Mouse (Mus musculus) MEL-GATA-1-ER (cell line): Measurements from ENCODE around the gene Fbn1.

Experiments used
- DNase-seq: peaks from one replicate; pipeline ENCODE4 v3.0.0-alpha.2; 2012; ENCODE audit warnings: low read depth; ENCODE audit errors: extremely low read depth

Fbn1 gene

GRCm38 (mm10) chr2:125507893-125508292 is at the start of gene Fbn1:
Gene Fbn1 (minus strand): TSS chr2:125507993.
- DNase-seq: no peak

GRCm38 (mm10) chr2:125555830-125556229 is 48.0 kb upstream of the Fbn1 start:
- DNase-seq: no peak

DNA sequence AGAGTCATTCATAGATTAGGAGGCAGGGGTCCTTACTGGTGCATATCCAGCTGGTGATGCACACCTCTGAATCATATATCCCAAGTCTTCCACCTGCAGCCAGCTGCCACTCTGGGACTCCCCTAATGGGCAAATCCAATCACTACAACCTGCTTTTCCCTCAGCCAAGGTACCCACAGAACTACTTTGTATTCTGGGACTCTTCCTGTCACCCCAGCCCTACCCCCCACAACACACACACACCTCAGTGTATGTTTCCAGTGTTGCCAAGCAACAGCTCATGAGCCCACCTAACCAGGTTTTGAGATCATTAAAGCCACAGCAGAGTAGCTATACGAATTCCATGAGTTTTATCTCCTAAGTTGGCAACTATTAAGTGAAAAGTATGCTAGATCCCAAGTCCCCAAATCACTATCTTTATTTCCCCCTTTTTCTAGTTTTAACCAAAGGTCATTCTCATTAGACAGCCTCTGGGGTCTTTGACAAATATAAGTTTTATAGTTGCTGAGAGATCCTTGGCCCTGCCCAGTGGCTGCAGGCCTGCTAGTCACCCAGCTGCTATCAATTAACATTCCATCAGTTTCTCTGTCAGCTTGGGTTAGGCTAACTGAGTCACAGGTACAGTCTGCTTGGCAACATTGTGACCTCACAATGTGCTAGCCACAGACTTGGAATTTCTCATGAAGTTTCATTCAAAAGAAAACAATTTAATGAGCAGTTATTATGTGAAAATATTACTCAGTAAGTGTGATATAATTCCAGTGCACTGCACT is 41.2 kb upstream of the Fbn1 start:
- no peak for DNase-seq

- no peak for DNase-seq
These were observed 37.2 kb upstream of the Fbn1 start for GRCm38 (mm10) chr2:125544986-125545385.

- no peak for DNase-seq
These were observed 35.9 kb upstream of the Fbn1 start for GRCm38 (mm10) chr2:125543646-125544045.

DNA sequence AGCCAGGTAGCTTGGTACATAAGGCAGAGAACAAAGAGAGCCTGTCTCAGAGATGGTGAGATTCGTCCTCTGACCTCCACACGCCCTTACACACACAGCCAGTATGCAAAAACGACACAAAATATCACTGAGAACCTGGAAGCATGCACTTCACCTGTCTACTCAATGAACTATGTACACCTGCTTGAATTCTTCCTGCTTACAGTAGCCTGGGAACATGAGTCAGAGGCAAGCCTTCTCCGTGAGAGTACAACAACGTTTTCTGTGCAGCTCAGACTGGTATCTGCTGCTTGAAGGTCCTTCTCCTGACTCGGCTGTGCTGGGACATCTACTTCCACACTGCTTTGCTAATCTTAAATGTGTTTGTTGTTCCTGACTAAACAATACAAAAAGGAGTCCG is 33.7 kb upstream of the Fbn1 start:
- no peak for DNase-seq

GRCm38 (mm10) chr2:125540579-125540978 is 32.8 kb upstream of the Fbn1 start:
- no peak for DNase-seq

DNA sequence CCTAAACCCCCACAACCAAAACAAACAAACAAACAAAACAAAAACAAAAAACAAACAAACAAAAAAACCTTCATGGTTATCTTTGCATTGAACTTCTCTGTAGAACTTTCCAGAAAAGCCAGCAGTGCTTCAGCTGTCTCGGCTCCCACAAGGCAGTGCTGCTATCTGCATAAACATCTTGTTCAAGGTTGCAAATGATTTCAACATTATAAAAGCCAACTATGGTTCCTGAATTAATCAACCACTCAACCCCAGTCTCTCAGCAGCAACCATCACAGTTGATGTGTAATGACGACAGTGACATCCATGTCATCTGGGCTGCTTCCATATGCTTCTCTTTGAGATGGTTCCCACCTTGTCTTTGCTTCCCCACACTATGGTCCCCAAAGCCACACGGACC is 31.8 kb upstream of the Fbn1 start:
- no peak for DNase-seq

DNA sequence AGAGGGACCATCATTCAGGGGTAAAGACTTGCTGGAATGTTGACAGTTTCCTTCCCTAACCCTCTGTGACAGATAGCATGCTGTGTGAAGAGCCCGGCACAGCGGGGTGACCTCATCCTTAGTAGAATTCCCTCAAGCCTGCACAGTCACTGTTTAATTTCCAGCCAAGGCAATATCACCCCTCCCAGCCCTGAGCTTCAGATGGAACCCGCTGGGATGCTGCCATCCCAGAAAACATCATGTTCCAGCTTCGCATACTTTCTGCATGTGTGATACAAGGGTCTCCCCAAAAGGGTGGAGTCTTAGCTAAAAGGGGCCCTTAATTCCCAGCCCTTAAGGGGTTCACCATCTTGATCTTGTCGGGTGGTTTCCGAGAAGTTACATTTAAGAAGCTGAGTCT is 22.9 kb upstream of the Fbn1 start:
- no peak for DNase-seq

DNA sequence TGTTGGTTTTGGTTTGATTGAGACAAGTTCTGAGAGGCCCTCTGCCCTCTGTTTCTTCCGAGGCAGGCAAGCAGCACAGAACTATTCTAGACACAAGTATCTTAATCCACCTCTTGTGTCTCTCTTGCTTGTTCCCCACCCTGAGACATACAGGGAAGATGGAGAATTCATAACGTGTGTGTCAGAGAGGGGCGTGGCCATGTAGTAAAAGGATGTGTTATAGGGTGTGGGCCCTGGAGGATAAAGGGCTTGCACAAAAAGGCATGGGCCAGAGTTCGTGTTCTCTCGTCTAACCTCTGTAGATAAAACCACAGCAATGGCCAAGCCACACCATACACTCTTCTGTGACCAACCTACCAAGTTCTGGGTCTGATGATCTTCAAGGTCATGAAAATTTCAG is 18.8 kb upstream of the Fbn1 start:
- no peak for DNase-seq

GRCm38 (mm10) chr2:125525484-125525883 is 17.7 kb upstream of the Fbn1 start:
- no peak for DNase-seq

DNA sequence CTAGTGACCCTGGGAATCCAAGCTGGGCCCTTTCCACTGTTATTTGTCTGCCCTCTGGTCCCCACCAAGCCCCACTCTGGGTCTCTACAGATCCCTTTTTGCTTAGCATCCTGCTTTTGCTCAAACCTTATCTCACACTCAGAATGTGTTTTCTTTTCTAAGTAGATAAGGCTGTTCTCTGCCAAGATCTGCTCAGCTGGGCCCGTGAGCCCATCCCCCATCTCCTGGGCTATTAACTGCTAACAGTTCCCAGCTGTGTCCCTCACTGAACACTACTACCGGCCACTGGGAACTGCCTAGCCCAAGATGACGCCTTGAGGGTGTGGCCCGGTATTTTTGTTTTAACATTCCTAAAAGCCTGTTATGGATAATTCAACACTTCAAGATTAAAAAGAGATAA is 8.8 kb upstream of the Fbn1 start:
- DNase-seq: no peak

DNA sequence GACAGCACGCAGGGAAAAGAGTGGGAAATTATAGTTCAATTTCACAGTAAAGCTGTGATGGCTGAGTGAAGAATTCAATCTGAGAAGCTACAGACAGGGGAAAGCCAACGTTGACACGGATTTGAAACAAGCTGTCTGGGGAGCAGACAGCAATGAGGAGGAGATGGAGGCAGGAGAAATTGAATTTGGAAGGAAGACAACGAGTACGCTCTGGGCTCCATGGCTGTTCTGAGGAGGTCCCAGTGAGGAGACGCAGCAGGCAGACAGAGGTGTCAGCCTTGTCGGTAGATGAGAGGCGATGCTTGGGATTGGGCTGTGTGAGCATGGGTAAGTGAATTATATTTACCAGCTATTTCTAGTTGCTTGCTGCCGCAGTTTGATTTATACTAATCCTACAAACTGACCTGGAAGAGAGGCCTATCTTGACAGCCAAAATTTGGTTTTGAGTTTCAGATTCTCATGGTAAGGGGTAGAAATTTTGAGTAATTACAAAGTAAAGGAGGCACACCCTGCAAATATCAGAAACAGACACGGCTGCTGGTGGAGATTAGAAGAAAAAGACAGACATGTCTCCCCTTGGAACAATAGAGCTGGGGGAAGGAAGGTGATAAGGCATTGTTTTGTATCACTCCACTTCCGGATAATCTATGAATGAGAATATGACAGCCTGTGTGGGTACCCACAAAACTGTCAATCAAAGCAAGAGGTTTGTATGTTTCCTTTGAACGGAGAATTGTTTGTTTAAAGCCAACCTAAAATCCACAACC is 7.7 kb upstream of the Fbn1 start:
- no peak for DNase-seq

- no peak for DNase-seq
These were observed 6.6 kb upstream of the Fbn1 start for GRCm38 (mm10) chr2:125514391-125514790.

GRCm38 (mm10) chr2:125512544-125512943 is 4.8 kb upstream of the Fbn1 start:
- no peak for DNase-seq

- no peak for DNase-seq
These were observed 4.1 kb upstream of the Fbn1 start for GRCm38 (mm10) chr2:125511898-125512297.

- no peak for DNase-seq
These were observed 3.0 kb upstream of the Fbn1 start for GRCm38 (mm10) chr2:125510752-125511151.

DNA sequence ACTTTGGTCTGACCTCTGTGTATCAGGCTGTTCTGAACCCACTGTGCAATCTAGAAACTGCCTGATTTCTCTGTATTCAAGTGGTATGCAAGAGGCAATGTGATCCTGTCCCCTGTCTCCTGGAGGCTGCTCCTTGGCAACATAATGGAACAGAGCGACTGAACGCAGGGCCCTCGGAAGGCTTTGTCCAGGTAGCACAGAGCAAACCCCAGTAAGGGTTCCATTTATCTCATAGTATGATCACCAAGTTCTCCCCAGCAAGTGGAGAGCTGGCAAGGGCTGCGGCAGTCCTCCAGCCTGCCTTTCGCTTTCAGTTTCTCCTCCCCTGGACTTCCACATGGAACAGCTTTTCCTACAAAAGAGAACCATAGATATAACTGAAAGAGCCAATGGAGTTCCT is 588 bp upstream of the Fbn1 start:
- no peak for DNase-seq

DNA sequence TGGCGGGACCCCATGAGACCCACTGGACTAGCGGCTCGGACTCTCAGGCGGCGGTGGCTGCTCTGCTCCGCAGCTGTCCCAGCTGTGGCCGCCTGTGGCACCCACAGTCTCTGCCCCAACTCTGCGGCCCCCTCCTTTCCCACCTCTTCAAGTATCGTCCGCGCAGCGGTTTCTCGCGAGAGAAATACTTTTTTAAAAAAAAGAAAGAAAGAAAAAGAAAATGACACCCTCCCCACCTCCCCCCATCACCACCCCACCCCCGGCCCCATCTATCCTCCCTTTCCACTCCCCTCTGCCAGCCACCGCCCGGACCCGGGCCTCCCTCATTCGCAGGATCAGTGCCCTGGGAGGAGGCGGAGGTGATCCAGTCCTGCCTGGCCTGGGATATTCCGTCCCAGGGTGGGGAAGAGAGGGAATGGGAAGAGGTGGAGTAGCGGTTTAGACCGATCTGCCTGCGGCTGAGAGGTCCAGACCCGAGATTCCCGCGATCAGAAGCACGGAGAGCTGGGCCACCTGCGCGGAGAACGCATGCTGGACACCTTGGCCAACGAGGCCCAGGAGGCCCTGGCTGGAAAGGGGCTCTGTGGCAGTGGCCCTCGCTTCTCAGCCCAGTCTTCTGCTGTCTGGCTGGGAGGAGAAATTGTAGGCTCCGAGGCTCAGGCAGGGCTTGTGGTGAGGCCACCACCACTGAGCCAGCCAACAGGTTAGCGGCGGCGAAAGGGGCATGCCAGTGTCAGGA is 1.3 kb downstream of the Fbn1 start:
- DNase-seq: no peak

DNA sequence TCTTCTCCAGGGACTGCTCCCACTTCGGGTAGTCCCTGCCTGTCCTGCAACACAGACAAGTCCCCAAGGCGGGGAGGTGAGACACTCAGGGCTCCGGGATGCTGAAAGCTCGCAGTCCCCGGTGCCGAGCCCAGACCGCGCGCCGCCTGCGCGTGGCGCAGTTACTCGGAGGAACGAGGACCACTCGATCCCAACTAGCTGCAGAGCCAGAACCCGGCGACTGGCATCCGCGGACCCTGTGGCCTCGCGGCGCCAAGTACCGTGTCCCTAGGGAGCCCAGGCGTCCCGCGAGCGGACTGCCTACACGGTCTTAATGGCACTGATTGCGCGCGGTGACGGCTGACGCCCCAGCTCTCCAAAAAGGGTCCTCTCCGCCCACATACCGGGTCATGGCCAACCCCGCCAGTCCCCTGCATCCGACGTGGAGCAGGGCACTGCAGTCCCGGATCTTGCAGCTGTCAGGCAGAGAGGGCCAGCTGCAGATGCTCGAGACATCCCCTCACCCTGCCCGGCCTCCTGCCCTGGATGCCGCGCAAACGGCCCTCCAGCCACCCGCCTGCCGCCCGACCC is 2.0 kb downstream of the Fbn1 start:
- DNase-seq: no peak

GRCm38 (mm10) chr2:125505006-125505745 is 2.6 kb downstream of the Fbn1 start, which contains the start of gene Gm9913:
Gene Gm9913 (plus strand): TSS chr2:125505089.
- no peak for DNase-seq
